Mouse (Mus musculus): ENCODE measurements around the gene Tbc1d10a. TPM values are rescaled to one million over a fixed set of nuclear protein-coding genes. Genes with fewer than 3 reads are reported as not detected.

Gene Tbc1d10a
- polyA plus RNA-seq, 1 experiment from 2014 or later: 30.5 TPM

- Histone ChIP-seq H3K4me3 (ENCODE audit: low read length) (no peak overlapping the region), H3K4me1 (replicated peaks; ENCODE audit: control insufficient read depth, insufficient read depth, low read length) (no peaks in the 10 kb centered on the region), H3K9ac (ENCODE audit: low read length) (no peak overlapping the region), H3K27me3 (ENCODE audit: control insufficient read depth, insufficient read depth, low read depth, low read length) (no peaks in the 10 kb centered on the region), H3K27ac (ENCODE audit: low read length) (no peak overlapping the region), H3K9me3 (ENCODE audit: control insufficient read depth, low read length) (no peaks in the 10 kb centered on the region), H3K4me2 (ENCODE audit: low read depth, low read length) (no peak overlapping the region), H3K36me3 (ENCODE audit: control insufficient read depth, insufficient read depth, low read length) (no peaks in the 10 kb centered on the region)
- WGBS: 52% methylated on average over 4 of the region's 4 CpGs
- ATAC-seq (ENCODE audit: low read depth): no peak
Measured at GRCm38 (mm10) chr11:4229841-4230240, 43.3 kb downstream of the Tbc1d10a start.

GRCm38 (mm10) chr11:4231435-4231834 lies 44.8 kb downstream of the Tbc1d10a start:
- no peaks in the 10 kb centered on the region for H3K9me3 ChIP-seq (ENCODE audit: control insufficient read depth, low read length)
- H3K27me3 ChIP-seq (ENCODE audit: control insufficient read depth, insufficient read depth, low read depth, low read length): no peaks in the 10 kb centered on the region
- H3K9ac ChIP-seq (ENCODE audit: low read length): no peak overlapping the region
- no peak overlapping the region for H3K4me2 ChIP-seq (ENCODE audit: low read depth, low read length)
- no peak overlapping the region for H3K4me3 ChIP-seq (ENCODE audit: low read length)
- no peak overlapping the region for H3K27ac ChIP-seq (ENCODE audit: low read length)
- 87% methylated on average over 2 of the region's 2 CpGs for WGBS
- no peak for ATAC-seq (ENCODE audit: low read depth)
- H3K36me3 ChIP-seq (ENCODE audit: control insufficient read depth, insufficient read depth, low read length): no peaks in the 10 kb centered on the region
- no peaks in the 10 kb centered on the region for H3K4me1 ChIP-seq (replicated peaks; ENCODE audit: control insufficient read depth, insufficient read depth, low read length)

- no peak overlapping the region for H3K9ac ChIP-seq (ENCODE audit: low read length)
- no peak overlapping the region for H3K27ac ChIP-seq (ENCODE audit: low read length)
- no peaks in the 10 kb centered on the region for H3K4me1 ChIP-seq (replicated peaks; ENCODE audit: control insufficient read depth, insufficient read depth, low read length)
- no peaks in the 10 kb centered on the region for H3K36me3 ChIP-seq (ENCODE audit: control insufficient read depth, insufficient read depth, low read length)
- no peaks in the 10 kb centered on the region for H3K27me3 ChIP-seq (ENCODE audit: control insufficient read depth, insufficient read depth, low read depth, low read length)
- WGBS: 52% methylated on average over 12 of the region's 12 CpGs
- H3K4me2 ChIP-seq (ENCODE audit: low read depth, low read length): no peak overlapping the region
- no peak for ATAC-seq (ENCODE audit: low read depth)
- H3K4me3 ChIP-seq (ENCODE audit: low read length): no peak overlapping the region
- H3K9me3 ChIP-seq (ENCODE audit: control insufficient read depth, low read length): no peaks in the 10 kb centered on the region
Measured at GRCm38 (mm10) chr11:4232644-4233043, 46.1 kb downstream of the Tbc1d10a start.

- H3K4me1 ChIP-seq (replicated peaks; ENCODE audit: control insufficient read depth, insufficient read depth, low read length): no peaks in the 10 kb centered on the region
- H3K4me3 ChIP-seq (ENCODE audit: low read length): no peak overlapping the region
- H3K4me2 ChIP-seq (ENCODE audit: low read depth, low read length): no peak overlapping the region
- no peaks in the 10 kb centered on the region; the same call in 1 of the 2 replicates for H3K9me3 ChIP-seq (ENCODE audit: control insufficient read depth, low read length)
- no peak overlapping the region for H3K9ac ChIP-seq (ENCODE audit: low read length)
- WGBS: 78% methylated on average over 6 of the region's 6 CpGs
- no peak overlapping the region for H3K27ac ChIP-seq (ENCODE audit: low read length)
- ATAC-seq (ENCODE audit: low read depth): no peak
- no peaks in the 10 kb centered on the region for H3K27me3 ChIP-seq (ENCODE audit: control insufficient read depth, insufficient read depth, low read depth, low read length)
- no peaks in the 10 kb centered on the region for H3K36me3 ChIP-seq (ENCODE audit: control insufficient read depth, insufficient read depth, low read length)
Measured at GRCm38 (mm10) chr11:4235052-4235655, 48.6 kb downstream of the Tbc1d10a start.

GRCm38 (mm10) chr11:4235665-4236545 lies 49.3 kb downstream of the Tbc1d10a start, which contains the start of gene Osm:
TSS of gene Osm (plus strand) at chr11:4236420.
- no peak within 1 kb of the TSS for H3K27ac ChIP-seq (ENCODE audit: low read length)
- no peak within 1 kb of the TSS for H3K9ac ChIP-seq (ENCODE audit: low read length)
- H3K27me3 ChIP-seq (ENCODE audit: control insufficient read depth, insufficient read depth, low read depth, low read length): no peaks in the 10 kb centered on the region
- no peak within 1 kb of the TSS for H3K4me3 ChIP-seq (ENCODE audit: low read length)
- H3K36me3 ChIP-seq (ENCODE audit: control insufficient read depth, insufficient read depth, low read length): no peaks in the 10 kb centered on the region
- H3K9me3 ChIP-seq (ENCODE audit: control insufficient read depth, low read length): no peaks in the 10 kb centered on the region; the same call in 1 of the 2 replicates
- ATAC-seq (ENCODE audit: low read depth): no peak
- 59% methylated on average over 16 of the region's 16 CpGs for WGBS
- no peaks in the 10 kb centered on the region for H3K4me1 ChIP-seq (replicated peaks; ENCODE audit: control insufficient read depth, insufficient read depth, low read length)
- no peak within 1 kb of the TSS for H3K4me2 ChIP-seq (ENCODE audit: low read depth, low read length)

- Histone ChIP-seq H3K36me3 (ENCODE audit: control insufficient read depth, insufficient read depth, low read length) (no peaks in the 10 kb centered on the region), H3K4me2 (ENCODE audit: low read depth, low read length) (no peak overlapping the region), H3K4me3 (ENCODE audit: low read length) (no peak overlapping the region), H3K4me1 (replicated peaks; ENCODE audit: control insufficient read depth, insufficient read depth, low read length) (no peaks in the 10 kb centered on the region), H3K27ac (ENCODE audit: low read length) (no peak overlapping the region), H3K9ac (ENCODE audit: low read length) (no peak overlapping the region), H3K9me3 (ENCODE audit: control insufficient read depth, low read length) (no peaks in the 10 kb centered on the region; the same call in 1 of the 2 replicates), H3K27me3 (ENCODE audit: control insufficient read depth, insufficient read depth, low read depth, low read length) (no peaks in the 10 kb centered on the region)
- no peak for ATAC-seq (ENCODE audit: low read depth)
- WGBS: 78% methylated on average over 21 of the region's 21 CpGs
Measured at GRCm38 (mm10) chr11:4236546-4237067, 50.0 kb downstream of the Tbc1d10a start.

GRCm38 (mm10) chr11:4237389-4237912 lies 50.9 kb downstream of the Tbc1d10a start:
- ATAC-seq (ENCODE audit: low read depth): no peak
- H3K27ac ChIP-seq (ENCODE audit: low read length): no peak overlapping the region
- H3K4me2 ChIP-seq (ENCODE audit: low read depth, low read length): no peak overlapping the region
- H3K4me1 ChIP-seq (replicated peaks; ENCODE audit: control insufficient read depth, insufficient read depth, low read length): no peaks in the 10 kb centered on the region
- no peaks in the 10 kb centered on the region for H3K36me3 ChIP-seq (ENCODE audit: control insufficient read depth, insufficient read depth, low read length)
- H3K9me3 ChIP-seq (ENCODE audit: control insufficient read depth, low read length): no peaks in the 10 kb centered on the region; the same call in 1 of the 2 replicates
- no peaks in the 10 kb centered on the region for H3K27me3 ChIP-seq (ENCODE audit: control insufficient read depth, insufficient read depth, low read depth, low read length)
- H3K9ac ChIP-seq (ENCODE audit: low read length): no peak overlapping the region
- WGBS: 68% methylated on average over 18 of the region's 18 CpGs
- no peak overlapping the region for H3K4me3 ChIP-seq (ENCODE audit: low read length)

- H3K4me1 ChIP-seq (replicated peaks; ENCODE audit: control insufficient read depth, insufficient read depth, low read length): no peaks in the 10 kb centered on the region
- H3K27ac ChIP-seq (ENCODE audit: low read length): no peak overlapping the region
- WGBS: 87% methylated on average over 6 of the region's 6 CpGs
- H3K4me3 ChIP-seq (ENCODE audit: low read length): no peak overlapping the region
- H3K36me3 ChIP-seq (ENCODE audit: control insufficient read depth, insufficient read depth, low read length): no peaks in the 10 kb centered on the region
- H3K9me3 ChIP-seq (ENCODE audit: control insufficient read depth, low read length): no peaks in the 10 kb centered on the region; the same call in 1 of the 2 replicates
- ATAC-seq (ENCODE audit: low read depth): no peak
- H3K4me2 ChIP-seq (ENCODE audit: low read depth, low read length): no peak overlapping the region
- H3K27me3 ChIP-seq (ENCODE audit: control insufficient read depth, insufficient read depth, low read depth, low read length): no peaks in the 10 kb centered on the region
- H3K9ac ChIP-seq (ENCODE audit: low read length): no peak overlapping the region
Measured at GRCm38 (mm10) chr11:4238167-4238566, 51.6 kb downstream of the Tbc1d10a start.

GRCm38 (mm10) chr11:4239691-4240090 lies 53.1 kb downstream of the Tbc1d10a start:
- Histone ChIP-seq H3K9ac (ENCODE audit: low read length) (no peak overlapping the region), H3K4me3 (ENCODE audit: low read length) (no peak overlapping the region), H3K4me1 (replicated peaks; ENCODE audit: control insufficient read depth, insufficient read depth, low read length) (no peaks in the 10 kb centered on the region), H3K36me3 (ENCODE audit: control insufficient read depth, insufficient read depth, low read length) (no peaks in the 10 kb centered on the region), H3K27me3 (ENCODE audit: control insufficient read depth, insufficient read depth, low read depth, low read length) (no peaks in the 10 kb centered on the region), H3K27ac (ENCODE audit: low read length) (no peak overlapping the region), H3K9me3 (ENCODE audit: control insufficient read depth, low read length) (no peaks in the 10 kb centered on the region; the same call in 1 of the 2 replicates), H3K4me2 (ENCODE audit: low read depth, low read length) (no peak overlapping the region)
- 89% methylated on average over 23 of the region's 23 CpGs for WGBS
- no peak for ATAC-seq (ENCODE audit: low read depth)

Data from lung, embryonic 16.5 days (tissue).